Mouse (Mus musculus): ENCODE measurements around the gene Casq2. TPM values are rescaled to one million over a fixed set of nuclear protein-coding genes. Genes with fewer than 3 reads are reported as not detected.

The Casq2 gene
- polyA plus RNA-seq, 1 experiment = 49.1 TPM

- no peaks in the 10 kb centered on the region for H3K27me3 ChIP-seq (ENCODE audit: control insufficient read depth, insufficient read depth, low read length)
- no peak overlapping the region for H3K27ac ChIP-seq (ENCODE audit: insufficient read depth, low read length)
- H3K4me1 ChIP-seq (ENCODE audit: control insufficient read depth, insufficient read depth, low read length) = no peaks in the 10 kb centered on the region
- DNase-seq = no peak
- 57% methylated on average over 2 of the region's 2 CpGs for WGBS
- H3K4me3 ChIP-seq (replicated peaks; ENCODE audit: insufficient read depth, low read depth, low read length) = no peak overlapping the region
- TF ChIP-seq POLR2A (IDR thresholded peaks at IDR 0.05; ENCODE audit: borderline replicate concordance, insufficient read depth, low read length) (no peak), CTCF (IDR thresholded peaks at IDR 0.05; ENCODE audit: borderline replicate concordance, insufficient read depth, low read depth, low read length) (no peak)
Measured at GRCm38 (mm10) chr3:102067861-102068260, 18.4 kb upstream of the Casq2 start.

GRCm38 (mm10) chr3:102069260-102069659 lies 17.0 kb upstream of the Casq2 start:
- no peak overlapping the region for H3K27ac ChIP-seq (ENCODE audit: insufficient read depth, low read length)
- H3K4me3 ChIP-seq (replicated peaks; ENCODE audit: insufficient read depth, low read depth, low read length) = no peak overlapping the region
- no peak for TF ChIP-seq POLR2A (IDR thresholded peaks at IDR 0.05; ENCODE audit: borderline replicate concordance, insufficient read depth, low read length)
- no peak for TF ChIP-seq CTCF (IDR thresholded peaks at IDR 0.05; ENCODE audit: borderline replicate concordance, insufficient read depth, low read depth, low read length)
- H3K4me1 ChIP-seq (ENCODE audit: control insufficient read depth, insufficient read depth, low read length) = no peaks in the 10 kb centered on the region
- DNase-seq = no peak
- 89% methylated on average over 4 of the region's 4 CpGs for WGBS
- H3K27me3 ChIP-seq (ENCODE audit: control insufficient read depth, insufficient read depth, low read length) = no peaks in the 10 kb centered on the region

- H3K27me3 ChIP-seq (ENCODE audit: control insufficient read depth, insufficient read depth, low read length) = no peaks in the 10 kb centered on the region
- no peak overlapping the region for H3K4me3 ChIP-seq (replicated peaks; ENCODE audit: insufficient read depth, low read depth, low read length)
- H3K4me1 ChIP-seq (ENCODE audit: control insufficient read depth, insufficient read depth, low read length) = no peaks in the 10 kb centered on the region
- no peak overlapping the region for H3K27ac ChIP-seq (ENCODE audit: insufficient read depth, low read length)
- TF ChIP-seq POLR2A (IDR thresholded peaks at IDR 0.05; ENCODE audit: borderline replicate concordance, insufficient read depth, low read length) = no peak
- no peak for TF ChIP-seq CTCF (IDR thresholded peaks at IDR 0.05; ENCODE audit: borderline replicate concordance, insufficient read depth, low read depth, low read length)
- DNase-seq = no peak
- WGBS = 89% methylated on average over 5 of the region's 5 CpGs
Measured at GRCm38 (mm10) chr3:102069686-102070085, 16.5 kb upstream of the Casq2 start.

- Histone ChIP-seq H3K27me3 (ENCODE audit: control insufficient read depth, insufficient read depth, low read length) (no peaks in the 10 kb centered on the region), H3K4me3 (replicated peaks; ENCODE audit: insufficient read depth, low read depth, low read length) (no peak overlapping the region), H3K4me1 (ENCODE audit: control insufficient read depth, insufficient read depth, low read length) (no peaks in the 10 kb centered on the region), H3K27ac (ENCODE audit: insufficient read depth, low read length) (no peak overlapping the region)
- DNase-seq = no peak
- 62% methylated on average over 7 of the region's 7 CpGs for WGBS
- TF ChIP-seq POLR2A (IDR thresholded peaks at IDR 0.05; ENCODE audit: borderline replicate concordance, insufficient read depth, low read length) (no peak), CTCF (IDR thresholded peaks at IDR 0.05; ENCODE audit: borderline replicate concordance, insufficient read depth, low read depth, low read length) (no peak)
Measured at GRCm38 (mm10) chr3:102070360-102070759, 15.9 kb upstream of the Casq2 start.

GRCm38 (mm10) chr3:102071016-102071415 lies 15.2 kb upstream of the Casq2 start:
- Histone ChIP-seq H3K27me3 (ENCODE audit: control insufficient read depth, insufficient read depth, low read length) (no peaks in the 10 kb centered on the region), H3K4me3 (replicated peaks; ENCODE audit: insufficient read depth, low read depth, low read length) (no peak overlapping the region), H3K27ac (ENCODE audit: insufficient read depth, low read length) (no peak overlapping the region), H3K4me1 (ENCODE audit: control insufficient read depth, insufficient read depth, low read length) (no peaks in the 10 kb centered on the region)
- 53% methylated on average over 3 of the region's 3 CpGs for WGBS
- TF ChIP-seq POLR2A (IDR thresholded peaks at IDR 0.05; ENCODE audit: borderline replicate concordance, insufficient read depth, low read length) = no peak
- no peak for TF ChIP-seq CTCF (IDR thresholded peaks at IDR 0.05; ENCODE audit: borderline replicate concordance, insufficient read depth, low read depth, low read length)
- DNase-seq = no peak

- TF ChIP-seq POLR2A (IDR thresholded peaks at IDR 0.05; ENCODE audit: borderline replicate concordance, insufficient read depth, low read length) (no peak), CTCF (IDR thresholded peaks at IDR 0.05; ENCODE audit: borderline replicate concordance, insufficient read depth, low read depth, low read length) (no peak)
- 81% methylated on average over 2 of the region's 2 CpGs for WGBS
Measured at GRCm38 (mm10) chr3:102079413-102079812, 6.8 kb upstream of the Casq2 start.

GRCm38 (mm10) chr3:102081862-102082261 lies 4.4 kb upstream of the Casq2 start:
- DNase-seq = peak; percentile 52 to 60
- Histone ChIP-seq H3K4me3 (replicated peaks; ENCODE audit: insufficient read depth, low read depth, low read length) (no peak overlapping the region), H3K27ac (ENCODE audit: insufficient read depth, low read length) (no peak overlapping the region), H3K4me1 (ENCODE audit: control insufficient read depth, insufficient read depth, low read length) (no peaks in the 10 kb centered on the region), H3K27me3 (ENCODE audit: control insufficient read depth, insufficient read depth, low read length) (no peaks in the 10 kb centered on the region)
- TF ChIP-seq CTCF (IDR thresholded peaks at IDR 0.05; ENCODE audit: borderline replicate concordance, insufficient read depth, low read depth, low read length) = peak; percentile 76
- TF ChIP-seq POLR2A (IDR thresholded peaks at IDR 0.05; ENCODE audit: borderline replicate concordance, insufficient read depth, low read length) = no peak
- WGBS = 11% methylated on average over 3 of the region's 3 CpGs

More at GRCm38 (mm10) chr3:102079413-102079812, 6.8 kb upstream of the Casq2 start:
- Histone ChIP-seq H3K4me3 (replicated peaks; ENCODE audit: insufficient read depth, low read depth, low read length) (no peak overlapping the region), H3K27me3 (ENCODE audit: control insufficient read depth, insufficient read depth, low read length) (no peaks in the 10 kb centered on the region), H3K27ac (ENCODE audit: insufficient read depth, low read length) (no peak overlapping the region), H3K4me1 (ENCODE audit: control insufficient read depth, insufficient read depth, low read length) (no peaks in the 10 kb centered on the region)
- DNase-seq = no peak

GRCm38 (mm10) chr3:102083589-102084230 lies 2.5 kb upstream of the Casq2 start:
- H3K4me3 ChIP-seq (replicated peaks; ENCODE audit: insufficient read depth, low read depth, low read length) = no peak overlapping the region
- WGBS = 69% methylated on average over 13 of the region's 13 CpGs
- no peaks in the 10 kb centered on the region for H3K27me3 ChIP-seq (ENCODE audit: control insufficient read depth, insufficient read depth, low read length)
- H3K27ac ChIP-seq (ENCODE audit: insufficient read depth, low read length) = no peak overlapping the region
- no peaks in the 10 kb centered on the region for H3K4me1 ChIP-seq (ENCODE audit: control insufficient read depth, insufficient read depth, low read length)
- DNase-seq = no peak
- TF ChIP-seq CTCF (IDR thresholded peaks at IDR 0.05; ENCODE audit: borderline replicate concordance, insufficient read depth, low read depth, low read length) (no peak), POLR2A (IDR thresholded peaks at IDR 0.05; ENCODE audit: borderline replicate concordance, insufficient read depth, low read length) (no peak)
